Mouse (Mus musculus) urinary bladder, postnatal 0 days (tissue): ENCODE data around the gene Slc29a1. TPM values are rescaled to one million over a fixed set of nuclear protein-coding genes. Genes with fewer than 3 reads are reported as not detected.

Source experiments
- polyA plus RNA-seq: library from polyadenylated mRNA; unstranded; fragments of >200 nt; fragmentation: Nextera tagmentation; extraction: Ambion mirVana; gene quantifications from 2 replicates; pipeline ENCODE4 v1.2.1, GENCODE M21; 2015

The Slc29a1 gene
- polyA plus RNA-seq: 106 and 125 TPM in 2 replicates

DNA sequence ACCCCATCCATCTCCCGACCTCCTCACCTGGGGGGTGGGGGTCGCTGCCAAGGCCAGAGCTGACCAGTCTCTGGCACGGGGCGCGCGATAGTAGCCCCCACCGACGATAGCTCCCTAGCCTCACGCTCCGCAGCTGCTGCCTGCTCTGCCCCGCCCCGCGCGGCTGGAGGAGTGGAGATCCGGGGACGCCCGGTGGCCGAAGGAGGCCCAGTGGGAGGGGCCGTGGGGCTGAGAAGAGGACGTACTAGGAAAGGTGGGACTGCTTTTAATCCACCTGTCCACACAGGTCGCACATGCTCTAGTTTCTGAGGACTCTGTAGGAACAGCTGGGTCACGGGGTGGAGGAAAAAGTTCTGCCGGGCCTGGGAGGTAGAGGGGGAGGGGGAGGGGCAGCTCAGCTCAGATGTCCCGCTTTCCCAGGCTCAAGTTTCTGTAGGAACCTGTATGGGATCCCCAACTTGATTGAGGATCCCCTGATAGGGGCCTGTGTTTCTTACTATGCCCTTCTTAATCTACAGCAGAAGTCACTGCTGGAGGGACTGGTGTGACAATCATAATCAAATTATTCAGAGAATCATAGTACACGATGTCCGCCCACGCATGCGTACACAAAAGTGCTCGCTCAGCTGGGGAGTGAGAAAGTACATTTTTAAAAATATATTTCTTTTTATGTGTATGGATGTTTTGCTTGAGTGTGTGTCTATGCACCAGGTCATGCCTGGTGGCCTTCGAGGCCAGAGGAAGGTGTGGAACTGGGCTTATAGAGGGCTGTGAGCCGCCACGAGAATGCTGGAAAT, at the start of gene Slc29a1:
TSS of gene Slc29a1 (minus strand) at position 161 of the 797 bp plus-strand sequence.

DNA sequence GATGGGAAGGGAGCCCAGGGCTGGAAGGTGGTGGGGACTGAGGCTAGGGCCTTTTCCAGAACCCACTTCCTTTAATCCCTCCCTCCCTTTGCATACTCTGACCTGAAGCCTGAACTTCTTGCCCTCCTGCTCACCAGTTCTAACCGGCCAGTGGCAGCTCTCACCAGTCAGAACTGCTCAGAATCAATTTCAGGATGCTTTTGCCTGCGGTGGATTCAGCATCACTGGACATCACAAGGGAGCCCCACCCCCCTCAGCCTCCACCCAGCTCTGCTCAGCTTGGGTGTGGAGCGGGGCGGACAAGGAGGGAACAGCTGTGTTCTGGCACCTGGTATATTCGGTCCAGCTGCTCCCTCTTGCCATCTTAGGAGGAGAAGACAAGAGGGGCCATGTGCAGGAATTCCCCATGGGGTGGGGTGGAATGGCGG, 2.5 kb upstream of the Slc29a1 start, which contains the start of gene Mymx:
TSS of gene Mymx (minus strand) at position 226 of the 428 bp plus-strand sequence.

DNA sequence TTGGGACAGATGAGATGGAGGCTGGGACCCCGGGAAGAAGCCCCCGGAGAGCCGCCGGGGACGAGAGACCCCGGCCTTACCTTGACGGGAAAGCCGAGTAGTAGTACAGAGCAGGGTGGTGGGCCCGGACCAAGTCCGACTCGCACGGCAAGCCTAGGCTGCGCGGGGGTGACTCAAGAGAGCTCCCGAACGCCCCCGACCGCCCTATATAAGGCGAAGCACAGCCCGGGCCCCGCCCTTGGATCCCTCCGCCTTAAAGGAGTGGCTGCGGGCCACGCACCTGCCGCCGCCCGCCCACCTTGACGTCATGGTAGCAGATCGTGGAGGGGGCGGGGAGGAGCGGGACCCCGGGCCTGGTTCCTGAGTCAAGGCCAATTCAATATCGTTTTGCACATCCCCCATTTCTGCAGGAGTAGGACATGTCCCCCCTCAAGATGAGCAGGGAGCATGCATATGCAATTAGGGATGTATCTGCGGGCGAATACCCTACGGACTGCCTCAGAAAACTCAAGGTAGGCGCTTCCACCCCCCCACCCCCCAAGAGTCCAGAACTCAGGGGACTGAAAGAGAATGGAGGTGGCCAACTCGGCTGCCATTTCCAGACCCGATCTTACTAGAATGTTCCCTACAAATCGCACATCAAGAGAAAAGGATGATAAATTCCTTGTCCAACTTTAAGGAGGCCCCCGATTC, 26.2 kb downstream of the Slc29a1 start, which contains the start of gene Hsp90ab1:
TSS of gene Hsp90ab1 (minus strand) at position 185 of the 693 bp plus-strand sequence.

DNA sequence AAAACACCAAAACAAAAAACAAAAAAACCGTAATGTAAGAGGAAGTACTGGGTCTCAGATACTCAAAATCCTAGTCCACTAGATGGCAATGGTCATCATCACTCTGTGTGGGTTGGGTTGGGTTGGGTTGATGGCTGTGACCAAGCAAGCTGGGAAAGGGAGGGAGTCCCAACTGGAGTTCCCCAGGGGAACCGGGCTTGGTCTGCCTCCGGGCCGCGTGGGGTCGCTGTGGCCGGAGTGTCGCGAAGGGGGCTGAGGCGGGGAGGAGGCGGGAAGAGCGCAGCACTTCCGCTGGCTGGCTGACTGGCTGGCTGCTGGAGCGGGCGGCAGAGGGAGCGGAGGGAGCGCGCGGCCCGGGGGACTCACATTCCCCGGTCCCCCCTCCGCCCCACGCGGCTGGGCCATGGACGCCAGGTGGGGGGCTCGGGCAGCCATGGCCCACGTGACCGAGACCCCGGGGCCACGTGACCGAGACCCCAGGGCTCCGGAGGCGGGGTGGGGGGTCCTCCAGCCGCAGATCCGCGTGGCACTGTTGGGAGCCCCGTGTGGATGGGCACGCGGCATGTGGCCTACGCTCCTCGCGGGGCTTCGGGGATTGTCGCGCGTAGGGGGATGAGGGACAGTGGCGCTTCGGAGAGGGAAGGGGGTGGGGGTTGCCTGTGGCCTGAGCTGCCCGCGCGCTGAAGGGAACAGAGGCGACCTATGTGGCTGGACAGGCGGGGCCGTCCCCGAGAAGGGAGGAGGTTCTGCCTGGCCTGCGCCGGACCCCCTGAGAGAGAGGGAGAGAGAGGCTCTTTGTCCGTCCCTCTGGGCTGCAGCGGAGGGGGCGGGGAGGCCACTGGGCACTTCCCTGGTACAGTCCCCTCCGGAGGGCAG, 35.5 kb downstream of the Slc29a1 start, which contains the start of gene Slc35b2:
TSS of gene Slc35b2 (plus strand) at position 220 of the 876 bp plus-strand sequence.

DNA sequence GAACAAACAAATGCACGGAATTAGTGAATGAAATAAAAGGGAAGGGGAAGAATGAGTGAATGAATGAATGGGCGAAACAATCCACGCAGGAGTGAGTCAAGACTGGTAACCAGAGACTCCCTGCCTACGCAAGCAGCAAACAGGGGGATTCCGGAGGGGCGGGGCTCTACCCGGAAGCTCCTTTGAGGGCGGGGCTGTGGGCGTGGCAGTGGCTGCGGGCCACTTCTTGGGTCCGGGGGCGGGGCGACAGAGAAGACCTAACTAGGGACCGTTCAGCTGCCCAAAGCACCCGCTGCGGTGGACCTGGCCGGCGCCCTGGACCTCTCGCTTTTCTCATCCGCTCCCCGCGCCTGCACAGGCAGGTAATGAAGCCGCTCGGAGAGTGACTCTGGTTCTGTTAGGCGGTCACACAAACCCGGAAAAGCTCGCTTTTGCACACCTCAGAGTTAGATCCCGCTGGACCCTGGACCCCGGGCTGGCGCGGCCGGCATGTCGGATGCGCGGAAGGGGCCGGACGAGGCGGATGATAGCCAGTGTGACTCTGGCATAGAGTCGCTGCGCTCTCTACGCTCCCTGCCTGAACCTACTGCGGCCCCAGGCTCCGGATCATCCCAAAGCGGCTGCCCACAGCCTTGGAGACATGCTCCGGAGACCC, 43.8 kb downstream of the Slc29a1 start, which contains the start of gene Nfkbie:
TSS of gene Nfkbie (plus strand) at position 252 of the 655 bp plus-strand sequence.

DNA sequence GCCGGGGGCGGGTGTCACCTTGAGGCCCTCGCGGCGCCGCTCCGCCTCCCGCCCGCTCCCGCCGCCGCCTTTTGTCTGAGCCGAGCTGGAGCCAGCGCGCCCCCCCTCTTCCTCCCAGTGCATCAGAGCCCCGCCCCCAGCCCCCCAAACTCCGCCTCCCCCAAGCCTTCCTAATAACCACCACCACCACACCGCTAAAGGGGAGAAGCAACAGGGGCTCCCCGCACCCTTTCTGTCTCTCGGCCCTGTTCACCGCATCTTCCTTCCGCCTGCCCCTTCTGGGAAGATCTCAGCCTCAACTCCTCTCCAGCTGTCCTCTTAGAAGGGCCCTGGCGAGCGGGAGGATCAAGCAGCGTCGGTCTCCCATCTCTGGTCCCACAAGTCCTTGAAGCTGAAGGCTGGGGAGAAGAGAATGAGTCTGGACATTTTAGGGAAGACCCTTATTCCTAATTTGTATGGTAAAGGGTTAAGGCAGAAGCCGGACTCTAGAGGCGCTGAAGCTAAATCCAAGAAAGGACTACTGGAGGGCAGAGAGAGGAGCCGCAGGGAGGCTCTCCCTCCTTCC, 49.7 kb downstream of the Slc29a1 start, which contains the start of gene Tmem151b:
TSS of gene Tmem151b (minus strand) at position 61 of the 565 bp plus-strand sequence.

Other genes with a start within 250 kb of the Slc29a1 start
- gene Cdc5l, start 165.9 kb downstream of the Slc29a1 start, polyA plus RNA-seq: 27.1 and 29.6 TPM in 2 replicates
- 0.16 TPM in 1 of 2 replicates, not detected in the other for gene Spats1, start 124.2 kb downstream of the Slc29a1 start, polyA plus RNA-seq
- 6.2 and 7.2 TPM in 2 replicates for gene Aars2, start 92.8 kb downstream of the Slc29a1 start, polyA plus RNA-seq
- 0.13 TPM in 1 of 2 replicates, not detected in the other for gene Tcte1, start 76.2 kb downstream of the Slc29a1 start, polyA plus RNA-seq
- gene Tmem151b, start 49.9 kb downstream of the Slc29a1 start, polyA plus RNA-seq: 0.47 and 0.65 TPM in 2 replicates
- gene Nfkbie, start 43.9 kb downstream of the Slc29a1 start, polyA plus RNA-seq: 3.5 and 3.8 TPM in 2 replicates
- gene Slc35b2, start 35.7 kb downstream of the Slc29a1 start, polyA plus RNA-seq: 87.4 and 92.8 TPM in 2 replicates
- gene Hsp90ab1, start 26.3 kb downstream of the Slc29a1 start, polyA plus RNA-seq: 876 and 897 TPM in 2 replicates
- gene Mymx, start 2.5 kb upstream of the Slc29a1 start, polyA plus RNA-seq: not detected in 2 replicates
- 0.68 and 0.75 TPM in 2 replicates for gene Capn11, start 59.7 kb upstream of the Slc29a1 start, polyA plus RNA-seq
- gene Mrpl14, start 86.7 kb upstream of the Slc29a1 start, polyA plus RNA-seq: 166 and 175 TPM in 2 replicates
- gene Tmem63b, start 87.3 kb upstream of the Slc29a1 start, polyA plus RNA-seq: 31.0 and 31.1 TPM in 2 replicates
- not detected in 2 replicates for gene 1600014C23Rik, start 134.2 kb upstream of the Slc29a1 start, polyA plus RNA-seq